ENCODE assay signal across 9 mouse cellular contexts in the genomic region with DNA sequence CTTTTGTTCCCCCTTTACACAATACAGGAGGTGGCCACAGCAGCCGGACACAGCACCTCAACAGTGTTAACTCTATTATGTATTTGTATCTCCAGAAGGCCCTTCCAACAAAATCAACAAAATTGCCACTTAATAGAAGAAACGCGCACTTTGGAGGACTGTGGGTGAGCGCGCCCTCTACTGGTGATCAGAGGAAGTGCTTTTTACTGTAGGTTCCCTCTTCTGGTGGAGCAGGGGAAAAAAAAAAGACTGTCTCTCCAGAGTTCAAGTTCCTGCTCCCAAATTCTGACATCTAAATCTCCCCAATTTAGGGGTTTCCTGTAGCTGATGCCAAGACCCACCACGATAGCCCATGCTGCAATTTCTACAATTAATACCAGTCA. TPM values are rescaled to one million over a fixed set of nuclear protein-coding genes. Genes with fewer than 3 reads are reported as not detected.
DNase-seq lines count a peak whose midpoint lies in the region; ATAC-seq and TF ChIP-seq lines count a peak whose summit lies in the region.
"Had no signal": no experiment of that assay in that cellular context is flagged by ENCODE, and none has a peak within 500 bp of the region (broad histone marks: within the 10 kb centered on the region; RNA-seq: fewer than 3 reads in every experiment).

No protein-coding gene starts in this region.

- no peak overlapping the region for H3K9ac ChIP-seq in limb, embryonic 15.5 days

- TF ChIP-seq POLR2A in olfactory bulb, adult 2 months (IDR thresholded peaks at IDR 0.05; ENCODE audit: insufficient read depth, low read depth, low read length): no peak

- peak overlapping the region; percentile 29; the same call in 1 of the 2 replicates for H3K4me2 ChIP-seq in limb, embryonic 15.5 days

- H3K36me3 ChIP-seq in limb, embryonic 15.5 days: no peaks in the 10 kb centered on the region

- TF ChIP-seq CTCF in olfactory bulb, adult 2 months (IDR thresholded peaks at IDR 0.05; ENCODE audit: insufficient read depth, low read depth, low read length): 0 out of 2 replicates have a peak, but pooled peaks have one; percentile 18

- peak; percentile 71 to 82 for DNase-seq in left cerebral cortex, adult 18-20 months (ENCODE audit: low spot score in 2 of 2)
- no peak for DNase-seq in left cerebral cortex, adult 11 months (ENCODE audit: low spot score)
- peak; percentile 52 for DNase-seq in cerebellum, adult 11-12 months
- DNase-seq in forelimb bud, embryonic 11.5 days (ENCODE audit: low read depth, low spot score): peak; percentile 72
- DNase-seq in thymus, postnatal 0 days (ENCODE audit: low spot score): peak; percentile 70

- ATAC-seq in inflammation-experienced regulatory T-cells, adult 6 months: peak; percentile 41
- ATAC-seq in limb, embryonic 15.5 days (ENCODE audit: insufficient number of reproducible peaks, low FRiP score, low TSS enrichment, low read depth): no peak

- no peaks in the 10 kb centered on the region for H3K27me3 ChIP-seq in limb, embryonic 15.5 days

- 2% methylated on average over 6 of the region's 6 CpGs for WGBS in limb, embryonic 15.5 days
- 0% methylated on average over 6 of the region's 6 CpGs for WGBS in olfactory bulb, adult 2 months

- no peaks in the 10 kb centered on the region for H3K9me3 ChIP-seq in limb, embryonic 15.5 days

- H3K4me1 ChIP-seq in limb, embryonic 15.5 days: peaks cover 18% of the 10 kb centered on the region
- no peaks in the 10 kb centered on the region; the same call in 1 of the 2 replicates for H3K4me1 ChIP-seq in olfactory bulb, adult 2 months (ENCODE audit: control insufficient read depth, insufficient read depth, low read length)

- no peak overlapping the region for H3K4me3 ChIP-seq in limb, embryonic 15.5 days
- H3K4me3 ChIP-seq in olfactory bulb, adult 2 months (ENCODE audit: insufficient read depth, low read depth, low read length): no peak overlapping the region
- H3K4me3 ChIP-seq: erythroblast, embryonic 14.5 days had no signal

- no peak overlapping the region for H3K27ac ChIP-seq in limb, embryonic 15.5 days
- H3K27ac ChIP-seq in olfactory bulb, adult 2 months (ENCODE audit: insufficient read depth, low read depth, low read length): no peak overlapping the region

RNA-seq across cellular contexts. Expression of a gene that starts 10.2 kb away (rescaled TPM):
- 100 to 1,000 TPM; 119 to 127 TPM for total RNA-seq in left cerebral cortex, adult 18-20 months (2021)
- polyA plus RNA-seq in inflammation-experienced regulatory T-cells, adult 6 months (2017; shearing (Covaris generic)): 10 to 100 TPM; 23.6 to 30.8 (median 26.0) TPM
- 12.0 and 13.1 TPM in 2 replicates for polyA plus RNA-seq in limb, embryonic 15.5 days (2015; fragmentation: Nextera tagmentation; extraction: Ambion mirVana)
- polyA plus RNA-seq in olfactory bulb, adult 2 months (2012; ENCODE audit: insufficient read depth, insufficient read length, low replicate concordance, missing spikeins): 78.5 and 158 TPM in 2 replicates
- 13.5 and 23.0 TPM in 2 replicates for polyA plus RNA-seq in thymus, postnatal 0 days (2015; fragmentation: Nextera tagmentation; extraction: Ambion mirVana)
